8 mouse cellular contexts compared by ENCODE assay signal in genomic region chr4:148435657-148436330, GRCm38 (mm10). TPM values are rescaled to one million over a fixed set of nuclear protein-coding genes. Genes with fewer than 3 reads are reported as not detected.
DNase-seq lines count a peak whose midpoint lies in the region; ATAC-seq lines count a peak whose summit lies in the region.

No protein-coding gene starts in this region.

- 69% methylated on average over 6 of the region's 6 CpGs for WGBS in kidney, embryonic 16.5 days

- H3K9me3 ChIP-seq in kidney, embryonic 16.5 days (ENCODE audit: low read length), result no peaks in the 10 kb centered on the region

- ATAC-seq in kidney, embryonic 16.5 days (ENCODE audit: low FRiP score, low TSS enrichment), result no peak

- peaks cover 7% of the 10 kb centered on the region; the same call in 1 of the 2 replicates for H3K36me3 ChIP-seq in kidney, embryonic 16.5 days (ENCODE audit: insufficient read depth, low read length)

- H3K9ac ChIP-seq in kidney, embryonic 16.5 days (replicated peaks; ENCODE audit: low read length), result no peak overlapping the region

- DNase-seq in 3T3-L1 (ENCODE audit: low read depth, low spot score) (peak; percentile 30), ES-CJ7 (ENCODE audit: low read depth, low spot score) (peak; percentile 21)
- peak; percentile 69 for DNase-seq in embryo, embryonic 10.5 days (ENCODE audit: low spot score)
- peak; percentile 69 for DNase-seq in layer of hippocampus, adult 9-11 months
- DNase-seq in retina, postnatal 1 day, result peak; percentile 73
- DNase-seq in natural killer cell, adult 2 months (ENCODE audit: low spot score in 2 of 2), result no peak
- no peak for DNase-seq in lung, postnatal 14 days

- no peaks in the 10 kb centered on the region for H3K27me3 ChIP-seq in kidney, embryonic 16.5 days (ENCODE audit: insufficient read depth, low read length)

- H3K4me2 ChIP-seq in kidney, embryonic 16.5 days (replicated peaks; ENCODE audit: low read depth, low read length), result no peak overlapping the region

- no peaks in the 10 kb centered on the region for H3K4me1 ChIP-seq in kidney, embryonic 16.5 days (ENCODE audit: insufficient read depth, low read length)

- no peak overlapping the region for H3K27ac ChIP-seq in kidney, embryonic 16.5 days (ENCODE audit: low read length)

- no peak overlapping the region for H3K4me3 ChIP-seq in kidney, embryonic 16.5 days (ENCODE audit: low read length)

RNA-seq across cellular contexts. Expression of gene Ubiad1, which starts 8.8 kb away (rescaled TPM):
- polyA plus RNA-seq in kidney, embryonic 16.5 days (2015; fragmentation: Nextera tagmentation; extraction: Ambion mirVana), result 32.7 and 33.1 TPM in 2 replicates

RNA-seq across cellular contexts. Expression of gene Mtor, which starts 12.6 kb away (rescaled TPM):
- polyA plus RNA-seq in kidney, embryonic 16.5 days (2015; fragmentation: Nextera tagmentation; extraction: Ambion mirVana), result 16.3 and 18.8 TPM in 2 replicates

Comparison
In these comparisons a context has a peak if more than half of its experiments do, and no peak if none do; other contexts are left out.
1. DNase-seq: peak in 3T3-L1 (single experiment), ES-CJ7 (single experiment), embryo, embryonic 10.5 days (single experiment), layer of hippocampus, adult 9-11 months (single experiment) and retina, postnatal 1 day (single experiment); none in natural killer cell, adult 2 months (0 of 2) and lung, postnatal 14 days (single experiment).